Mouse (Mus musculus): ENCODE measurements around the gene Aplp2. TPM values are rescaled to one million over a fixed set of nuclear protein-coding genes. Genes with fewer than 3 reads are reported as not detected.

The Aplp2 gene
- total and polyA plus RNA-seq, 3 experiments = 285 to 413 (median 294) TPM

DNA sequence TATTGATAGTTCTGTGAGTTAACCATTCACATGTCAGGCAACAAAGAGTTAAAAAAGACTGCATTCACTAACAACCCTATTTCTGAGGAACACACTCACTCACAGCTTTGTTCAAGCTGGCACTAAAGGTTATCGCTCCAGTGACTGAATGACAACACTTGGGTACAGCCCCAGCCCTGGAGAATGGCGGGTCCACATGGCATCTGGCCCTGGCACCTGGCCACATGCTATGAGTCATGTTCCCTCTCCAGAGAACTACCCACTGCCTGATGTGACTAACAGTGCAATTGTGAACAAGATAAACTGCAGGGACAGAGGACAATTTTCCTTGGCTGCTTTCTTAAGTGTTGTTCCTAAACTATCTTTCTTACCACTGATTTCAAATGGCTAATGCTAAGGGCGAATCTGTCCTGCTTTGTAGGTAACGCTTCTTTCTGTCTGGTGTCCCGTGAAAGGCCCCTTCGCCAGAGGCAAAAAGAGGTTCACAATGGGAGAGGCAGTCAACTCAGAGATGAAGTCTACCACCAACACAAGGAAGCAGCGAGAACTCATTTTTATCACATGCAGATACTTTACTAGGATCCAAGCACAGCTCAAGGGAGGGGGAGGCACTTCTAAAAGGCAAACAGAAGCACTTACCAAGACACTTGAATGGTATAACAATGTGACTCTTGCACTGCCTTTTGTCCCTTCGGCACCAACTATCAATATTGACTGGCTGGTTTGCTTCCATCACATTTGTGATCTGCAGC, 35.1 kb downstream of the Aplp2 start:
- Histone ChIP-seq H3K79me2 (replicated peaks; ENCODE audit: control insufficient read depth, insufficient read depth, low read length) (peaks cover 4% of the 10 kb centered on the region), H3K4me3 (no peak overlapping the region), H3K27me3 (ENCODE audit: control insufficient read depth, insufficient read depth, low read length) (no peaks in the 10 kb centered on the region), H3K27ac (peak overlapping the region; percentile 61), H3K9ac (ENCODE audit: low read depth, low read length) (no peak overlapping the region), H3K4me1 (ENCODE audit: control insufficient read depth, insufficient read depth, low read length) (peaks cover 25% of the 10 kb centered on the region), H3K36me3 (ENCODE audit: control insufficient read depth, insufficient read depth, low read length) (peaks cover 21% of the 10 kb centered on the region)
- DNase-seq = peak; percentile 85 to 91
- no peak for TF ChIP-seq POLR2A (IDR thresholded peaks at IDR 0.05; ENCODE audit: insufficient read depth, low read depth, low read length)
- peak; percentile 77 for TF ChIP-seq EP300 (IDR thresholded peaks at IDR 0.05; ENCODE audit: insufficient read depth, low read depth, low read length)
- WGBS = 32% methylated on average over 8 of the region's 8 CpGs
- intact Hi-C loops (cut with DNase I) = loop anchor here (5.0 kb wide), 1 partner anchor 36 kb away; the partner anchor contains the start of gene Aplp2

DNA sequence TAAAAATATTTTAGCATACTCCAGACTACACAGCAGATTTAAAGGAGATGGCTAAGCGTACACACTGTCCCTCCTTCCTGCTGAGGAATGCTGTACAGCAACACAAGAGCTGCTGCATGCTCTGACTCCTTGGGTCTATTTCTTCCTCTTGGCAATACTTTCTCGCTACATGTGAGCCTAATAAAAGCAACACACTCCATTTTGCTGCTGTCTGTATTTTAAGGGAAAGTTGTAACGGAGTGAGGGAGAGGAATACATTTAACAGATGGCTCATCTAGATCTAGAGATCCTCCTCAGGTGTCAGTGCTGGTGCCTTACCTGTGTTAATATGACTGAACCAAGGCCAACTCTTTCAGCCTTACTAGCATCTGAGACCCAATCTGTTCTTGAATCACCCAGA, 35.6 kb downstream of the Aplp2 start:
- TF ChIP-seq EP300 (IDR thresholded peaks at IDR 0.05; ENCODE audit: insufficient read depth, low read depth, low read length) = no peak
- no peak for TF ChIP-seq POLR2A (IDR thresholded peaks at IDR 0.05; ENCODE audit: insufficient read depth, low read depth, low read length)
- TF ChIP-seq CTCF (IDR thresholded peaks at IDR 0.05) = no peak
- intact Hi-C loops (cut with DNase I) = loop anchor here (5.0 kb wide), 1 partner anchor 36 kb away; the partner anchor contains the start of gene Aplp2
- no peak overlapping the region for H3K9ac ChIP-seq (ENCODE audit: low read depth, low read length)
- peaks cover 20% of the 10 kb centered on the region for H3K36me3 ChIP-seq (ENCODE audit: control insufficient read depth, insufficient read depth, low read length)
- H3K27me3 ChIP-seq (ENCODE audit: control insufficient read depth, insufficient read depth, low read length) = no peaks in the 10 kb centered on the region
- no peak for DNase-seq
- peaks cover 4% of the 10 kb centered on the region for H3K79me2 ChIP-seq (replicated peaks; ENCODE audit: control insufficient read depth, insufficient read depth, low read length)
- peak overlapping the region; percentile 61 for H3K27ac ChIP-seq
- no peak overlapping the region for H3K4me3 ChIP-seq
- H3K4me1 ChIP-seq (ENCODE audit: control insufficient read depth, insufficient read depth, low read length) = peaks cover 21% of the 10 kb centered on the region
- WGBS = 39% methylated on average over 3 of the region's 3 CpGs

- WGBS = 73% methylated on average over 6 of the region's 6 CpGs
- intact Hi-C loops (cut with DNase I) = loop anchor here (5.0 kb wide), 1 partner anchor 37 kb away; the partner anchor contains the start of gene Aplp2
These were observed 36.3 kb downstream of the Aplp2 start for GRCm38 (mm10) chr9:31175346-31175745.

DNA sequence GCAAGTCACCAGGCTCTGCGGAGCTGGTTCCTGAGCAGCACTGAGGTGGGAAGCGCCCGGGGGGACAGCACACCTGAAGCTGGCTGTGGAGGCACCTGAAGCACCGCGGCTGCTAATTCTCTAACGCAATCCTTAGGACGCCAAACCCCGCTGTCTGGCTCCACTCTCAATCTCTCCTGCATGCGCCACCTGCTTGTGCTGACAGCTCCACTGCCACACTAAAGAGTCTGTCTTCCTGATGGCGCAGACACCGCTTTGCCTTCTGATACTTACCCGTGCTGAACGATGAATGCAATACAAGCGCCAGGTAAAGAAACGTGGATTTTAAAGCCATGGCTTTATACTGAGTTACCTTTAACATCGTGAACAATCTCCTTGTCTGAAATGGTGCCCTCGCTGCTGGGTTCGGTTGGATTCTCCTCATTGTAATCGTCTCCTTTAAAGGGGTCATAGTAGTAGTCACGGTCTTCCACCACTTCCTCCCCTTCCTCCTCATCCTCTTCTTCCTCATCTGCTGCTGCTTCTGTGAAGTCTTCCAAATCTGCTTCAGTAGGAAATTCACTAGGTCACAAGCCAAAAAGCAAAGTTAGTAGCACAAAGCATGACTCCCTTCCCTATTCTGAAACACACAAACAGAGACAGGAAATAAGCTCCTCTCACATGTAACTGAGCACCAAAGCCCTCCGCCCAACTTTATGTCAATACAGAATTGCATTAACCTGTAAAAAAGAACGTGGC, 43.1 kb downstream of the Aplp2 start:
- peak; percentile 37 to 56 for DNase-seq
- peaks cover 17% of the 10 kb centered on the region for H3K36me3 ChIP-seq (ENCODE audit: control insufficient read depth, insufficient read depth, low read length)
- H3K9ac ChIP-seq (ENCODE audit: low read depth, low read length) = no peak overlapping the region
- peaks cover 6% of the 10 kb centered on the region for H3K4me1 ChIP-seq (ENCODE audit: control insufficient read depth, insufficient read depth, low read length)
- intact Hi-C loops (cut with DNase I) = loop anchor here (5.0 kb wide), 2 partner anchors 39 to 114 kb away; partner anchors contain the start of gene Prdm10
- H3K79me2 ChIP-seq (replicated peaks; ENCODE audit: control insufficient read depth, insufficient read depth, low read length) = no peaks in the 10 kb centered on the region
- H3K27ac ChIP-seq = peak overlapping the region; percentile 16; the same call in 1 of the 2 replicates
- no peaks in the 10 kb centered on the region for H3K27me3 ChIP-seq (ENCODE audit: control insufficient read depth, insufficient read depth, low read length)
- WGBS = 70% methylated on average over 22 of the region's 22 CpGs
- TF ChIP-seq EP300 (IDR thresholded peaks at IDR 0.05; ENCODE audit: insufficient read depth, low read depth, low read length) (0 out of 2 replicates have a peak, but pooled peaks have one; percentile 41), CTCF (IDR thresholded peaks at IDR 0.05) (no peak)
- no peak overlapping the region for H3K4me3 ChIP-seq

More at GRCm38 (mm10) chr9:31175346-31175745, 36.3 kb downstream of the Aplp2 start:
- TF ChIP-seq CTCF (IDR thresholded peaks at IDR 0.05) = no peak
- no peak for TF ChIP-seq POLR2A (IDR thresholded peaks at IDR 0.05; ENCODE audit: insufficient read depth, low read depth, low read length)
- no peak for TF ChIP-seq EP300 (IDR thresholded peaks at IDR 0.05; ENCODE audit: insufficient read depth, low read depth, low read length)
- peaks cover 20% of the 10 kb centered on the region for H3K4me1 ChIP-seq (ENCODE audit: control insufficient read depth, insufficient read depth, low read length)
- H3K36me3 ChIP-seq (ENCODE audit: control insufficient read depth, insufficient read depth, low read length) = peaks cover 20% of the 10 kb centered on the region
- H3K27ac ChIP-seq = no peak overlapping the region
- DNase-seq = no peak
- no peaks in the 10 kb centered on the region for H3K27me3 ChIP-seq (ENCODE audit: control insufficient read depth, insufficient read depth, low read length)
- H3K9ac ChIP-seq (ENCODE audit: low read depth, low read length) = no peak overlapping the region
- no peak overlapping the region for H3K4me3 ChIP-seq
- peaks cover 2% of the 10 kb centered on the region; the same call in 1 of the 2 replicates for H3K79me2 ChIP-seq (replicated peaks; ENCODE audit: control insufficient read depth, insufficient read depth, low read length)

DNA sequence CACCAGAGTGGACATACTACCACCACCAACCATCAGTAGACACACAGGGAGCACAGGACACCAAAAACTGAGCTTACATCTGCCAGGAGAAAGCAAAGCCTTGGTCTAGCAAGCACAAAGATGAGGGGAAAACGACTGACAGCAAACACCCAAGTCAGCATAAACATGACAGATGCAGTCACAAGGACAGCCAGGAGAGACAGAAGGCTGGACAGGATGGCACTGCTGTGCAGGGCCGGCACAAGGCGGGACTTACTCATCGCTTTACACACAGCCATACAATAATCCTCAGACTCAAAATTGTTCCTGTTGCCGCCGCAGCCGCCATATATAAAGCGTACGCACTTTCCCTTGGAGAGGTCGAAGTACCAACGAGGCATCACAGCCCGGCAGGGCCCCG, 44.3 kb downstream of the Aplp2 start:
- TF ChIP-seq CTCF (IDR thresholded peaks at IDR 0.05) (no peak), POLR2A (IDR thresholded peaks at IDR 0.05; ENCODE audit: insufficient read depth, low read depth, low read length) (no peak), EP300 (IDR thresholded peaks at IDR 0.05; ENCODE audit: insufficient read depth, low read depth, low read length) (no peak)
- intact Hi-C loops (cut with DNase I) = loop anchor here (5.0 kb wide), 2 partner anchors 40 to 115 kb away; partner anchors contain the start of gene Prdm10
- peaks cover 21% of the 10 kb centered on the region for H3K36me3 ChIP-seq (ENCODE audit: control insufficient read depth, insufficient read depth, low read length)

More for the DNA sequence above, 44.3 kb downstream of the Aplp2 start:
- Histone ChIP-seq H3K4me3 (no peak overlapping the region), H3K27ac (no peak overlapping the region), H3K9ac (ENCODE audit: low read depth, low read length) (no peak overlapping the region), H3K79me2 (replicated peaks; ENCODE audit: control insufficient read depth, insufficient read depth, low read length) (no peaks in the 10 kb centered on the region), H3K27me3 (ENCODE audit: control insufficient read depth, insufficient read depth, low read length) (no peaks in the 10 kb centered on the region), H3K4me1 (ENCODE audit: control insufficient read depth, insufficient read depth, low read length) (peaks cover 6% of the 10 kb centered on the region)
- 91% methylated on average over 13 of the region's 13 CpGs for WGBS
- DNase-seq = no peak

All from heart, adult 2 months (tissue).